In genomic region chr7:126806956-126807355, GRCm38 (mm10) we compare ENCODE assay signal across 12 mouse cellular contexts. TPM values are rescaled to one million over a fixed set of nuclear protein-coding genes. Genes with fewer than 3 reads are reported as not detected.
DNase-seq lines count a peak whose midpoint lies in the region; ATAC-seq and TF ChIP-seq lines count a peak whose summit lies in the region.
"Had no signal": no experiment of that assay in that cellular context is flagged by ENCODE, and none has a peak within 500 bp of the region (broad histone marks: within the 10 kb centered on the region; RNA-seq: fewer than 3 reads in every experiment).

No protein-coding gene starts in this region.

- TF ChIP-seq CTCF in intestine, postnatal 0 days (IDR thresholded peaks at IDR 0.05; ENCODE audit: low read depth) = no peak

- peak; percentile 73 for DNase-seq in kidney, adult 11 months
- DNase-seq in NIH3T3 (ENCODE audit: low read depth) = peak; percentile 85
- DNase-seq in lung, postnatal 14 days = peak; percentile 51
- DNase-seq in cerebellum, adult 11-12 months = no peak
- DNase-seq in right cerebral cortex, postnatal 4 days = no peak
- DNase-seq: cerebellum, adult 8-10 months; gastrocnemius, postnatal 14 days; layer of hippocampus, adult 9-11 months; thymus, adult 18-20 months had no signal

- no peak overlapping the region for H3K9ac ChIP-seq in kidney, embryonic 15.5 days
- no peak overlapping the region for H3K9ac ChIP-seq in intestine, postnatal 0 days (ENCODE audit: low read depth, low read length)
- H3K9ac ChIP-seq: liver, embryonic 15.5 days had no signal

- H3K9me3 ChIP-seq in kidney, embryonic 15.5 days (replicated peaks) = no peaks in the 10 kb centered on the region
- no peaks in the 10 kb centered on the region for H3K9me3 ChIP-seq in intestine, postnatal 0 days (ENCODE audit: control insufficient read depth)
- H3K9me3 ChIP-seq: liver, embryonic 15.5 days had no signal

- H3K4me3 ChIP-seq in kidney, embryonic 15.5 days (replicated peaks) = no peak overlapping the region
- no peak overlapping the region for H3K4me3 ChIP-seq in intestine, postnatal 0 days (ENCODE audit: low read depth, low read length)
- H3K4me3 ChIP-seq: liver, embryonic 15.5 days had no signal

- WGBS in kidney, embryonic 15.5 days = 75% methylated on average over 6 of the region's 6 CpGs
- 39% methylated on average over 6 of the region's 6 CpGs for WGBS in intestine, postnatal 0 days

- no peak overlapping the region for H3K27ac ChIP-seq in kidney, embryonic 15.5 days
- no peak overlapping the region for H3K27ac ChIP-seq in intestine, postnatal 0 days (ENCODE audit: low read depth, low read length)

- H3K4me1 ChIP-seq in kidney, embryonic 15.5 days = peaks cover 30% of the 10 kb centered on the region
- H3K4me1 ChIP-seq in intestine, postnatal 0 days (replicated peaks; ENCODE audit: control insufficient read depth, insufficient read depth, low read length) = no peaks in the 10 kb centered on the region

- no peak overlapping the region for H3K4me2 ChIP-seq in kidney, embryonic 15.5 days
- no peak overlapping the region for H3K4me2 ChIP-seq in intestine, postnatal 0 days (replicated peaks; ENCODE audit: low read depth)

- ATAC-seq in kidney, embryonic 15.5 days (replicated peaks; ENCODE audit: low FRiP score) = no peak
- peak; percentile 60 for ATAC-seq in intestine, postnatal 0 days

- peaks cover 33% of the 10 kb centered on the region for H3K36me3 ChIP-seq in kidney, embryonic 15.5 days
- no peaks in the 10 kb centered on the region for H3K36me3 ChIP-seq in intestine, postnatal 0 days (ENCODE audit: control insufficient read depth, insufficient read depth)
- H3K36me3 ChIP-seq: liver, embryonic 15.5 days had no signal

- no peaks in the 10 kb centered on the region for H3K27me3 ChIP-seq in kidney, embryonic 15.5 days
- H3K27me3 ChIP-seq in intestine, postnatal 0 days (replicated peaks; ENCODE audit: control insufficient read depth, insufficient read depth, low read length) = no peaks in the 10 kb centered on the region
- H3K27me3 ChIP-seq: liver, embryonic 15.5 days had no signal

RNA-seq across cellular contexts. Expression of gene Fam57b, which starts 9.5 kb away (rescaled TPM):
- 0.52 and 0.54 TPM in 2 replicates for polyA plus RNA-seq in kidney, embryonic 15.5 days (2015; fragmentation: Nextera tagmentation; extraction: Ambion mirVana)
- 0.97 and 1.2 TPM in 2 replicates for polyA plus RNA-seq in intestine, postnatal 0 days (2015; fragmentation: Nextera tagmentation; extraction: Ambion mirVana)
- polyA plus RNA-seq: liver, embryonic 15.5 days had no signal

RNA-seq across cellular contexts. Expression of gene Ppp4c, which starts 14.7 kb away (rescaled TPM):
- 257 and 272 TPM in 2 replicates for polyA plus RNA-seq in kidney, embryonic 15.5 days (2015; fragmentation: Nextera tagmentation; extraction: Ambion mirVana)
- 134 and 135 TPM in 2 replicates for polyA plus RNA-seq in intestine, postnatal 0 days (2015; fragmentation: Nextera tagmentation; extraction: Ambion mirVana)

RNA-seq across cellular contexts. Expression of gene 4930451I11Rik, which starts 24.5 kb away (rescaled TPM):
- polyA plus RNA-seq in kidney, embryonic 15.5 days (2015; fragmentation: Nextera tagmentation; extraction: Ambion mirVana) = not detected in 2 replicates
- polyA plus RNA-seq in intestine, postnatal 0 days (2015; fragmentation: Nextera tagmentation; extraction: Ambion mirVana) = not detected in 2 replicates
- polyA plus RNA-seq: liver, embryonic 15.5 days had no signal

RNA-seq across cellular contexts. Expression of gene Tbx6, which starts 25.7 kb away (rescaled TPM):
- polyA plus RNA-seq in kidney, embryonic 15.5 days (2015; fragmentation: Nextera tagmentation; extraction: Ambion mirVana) = 0.37 and 0.51 TPM in 2 replicates
- 0.17 TPM in 2 replicates for polyA plus RNA-seq in intestine, postnatal 0 days (2015; fragmentation: Nextera tagmentation; extraction: Ambion mirVana)

RNA-seq across cellular contexts. Expression of gene Ypel3, which starts 30.2 kb away (rescaled TPM):
- polyA plus RNA-seq in kidney, embryonic 15.5 days (2015; fragmentation: Nextera tagmentation; extraction: Ambion mirVana) = 81.5 and 82.2 TPM in 2 replicates
- 63.1 and 64.6 TPM in 2 replicates for polyA plus RNA-seq in intestine, postnatal 0 days (2015; fragmentation: Nextera tagmentation; extraction: Ambion mirVana)

Comparison
In these comparisons a context has a peak if more than half of its experiments do, and no peak if none do; other contexts are left out.
1. DNase-seq: peak in kidney, adult 11 months (single experiment), NIH3T3 (single experiment) and lung, postnatal 14 days (single experiment); none in cerebellum, adult 11-12 months (single experiment) and right cerebral cortex, postnatal 4 days (single experiment).